In the genomic region with DNA sequence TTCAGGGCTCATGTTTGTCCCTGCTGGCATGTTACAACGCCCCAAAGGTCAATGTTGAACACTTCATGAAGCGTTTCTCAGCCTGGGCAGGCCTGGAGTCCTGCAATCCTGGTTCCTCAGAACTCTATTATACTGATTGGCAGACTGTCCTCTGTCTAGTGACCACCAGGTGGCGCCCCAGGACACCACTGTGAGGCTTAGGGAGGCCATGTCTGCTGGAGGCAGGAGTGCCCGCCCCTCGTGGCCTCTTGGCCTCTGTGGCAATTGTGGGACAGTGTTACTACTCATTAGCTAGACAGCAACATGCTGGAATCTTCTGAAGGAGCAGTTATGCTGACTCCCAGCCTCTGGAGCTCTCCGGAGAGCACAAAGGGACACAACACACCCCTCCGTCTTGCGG, we compare ENCODE assay signal across 7 mouse cellular contexts.
DNase-seq lines count a peak whose midpoint lies in the region; ATAC-seq and TF ChIP-seq lines count a peak whose summit lies in the region.

No protein-coding gene starts in this region.

- no peak overlapping the region for H3K4me3 ChIP-seq in kidney, adult 2 months (ENCODE audit: insufficient read depth, low read depth, low read length)
- no peak overlapping the region for H3K4me3 ChIP-seq in limb, embryonic 12.5 days (replicated peaks)
- H3K4me3 ChIP-seq in midbrain, postnatal 0 days (ENCODE audit: low read depth, low read length): no peak overlapping the region

- no peak overlapping the region for H3K9ac ChIP-seq in limb, embryonic 12.5 days (replicated peaks)
- no peak overlapping the region for H3K9ac ChIP-seq in midbrain, postnatal 0 days (replicated peaks; ENCODE audit: low read length, poor library complexity, severe bottlenecking)

- no peaks in the 10 kb centered on the region for H3K9me3 ChIP-seq in limb, embryonic 12.5 days
- H3K9me3 ChIP-seq in midbrain, postnatal 0 days (ENCODE audit: low read length): no peaks in the 10 kb centered on the region

- no peaks in the 10 kb centered on the region for H3K36me3 ChIP-seq in kidney, adult 2 months (ENCODE audit: control insufficient read depth, insufficient read depth, low read length)
- H3K36me3 ChIP-seq in limb, embryonic 12.5 days: no peaks in the 10 kb centered on the region
- H3K36me3 ChIP-seq in midbrain, postnatal 0 days (ENCODE audit: insufficient read depth, low read length): no peaks in the 10 kb centered on the region

- H3K4me1 ChIP-seq in kidney, adult 2 months (ENCODE audit: control insufficient read depth, insufficient read depth, low read length): no peaks in the 10 kb centered on the region
- no peaks in the 10 kb centered on the region for H3K4me1 ChIP-seq in limb, embryonic 12.5 days (replicated peaks)
- H3K4me1 ChIP-seq in midbrain, postnatal 0 days (ENCODE audit: insufficient read depth, low read length): no peaks in the 10 kb centered on the region

- peak; percentile 82 for TF ChIP-seq CTCF in kidney, adult 2 months (conservative IDR thresholded peaks at IDR 0.05; ENCODE audit: insufficient read depth, insufficient read length, low read depth, low read length)
- TF ChIP-seq CTCF in midbrain, postnatal 0 days (IDR thresholded peaks at IDR 0.05): peak; percentile 99

- 26% methylated on average over 8 of the region's 8 CpGs for WGBS in kidney, adult 2 months
- WGBS in limb, embryonic 12.5 days: 34% methylated on average over 8 of the region's 8 CpGs
- WGBS in midbrain, postnatal 0 days: 33% methylated on average over 8 of the region's 8 CpGs

- TF ChIP-seq POLR2A in kidney, adult 2 months (IDR thresholded peaks at IDR 0.05; ENCODE audit: low read depth, low read length): no peak

- no peak overlapping the region for H3K27ac ChIP-seq in kidney, adult 2 months (ENCODE audit: insufficient read depth, low read depth, low read length)
- H3K27ac ChIP-seq in limb, embryonic 12.5 days: no peak overlapping the region
- H3K27ac ChIP-seq in midbrain, postnatal 0 days (ENCODE audit: low read depth, low read length): no peak overlapping the region

- 0 out of 2 replicates have a peak, but pooled peaks have one; percentile 54 for ATAC-seq in limb, embryonic 12.5 days (ENCODE audit: insufficient number of reproducible peaks, insufficient read depth, low FRiP score, low TSS enrichment, low read depth)
- ATAC-seq in midbrain, postnatal 0 days (ENCODE audit: low FRiP score): peak; percentile 66; the same call in 1 of the 2 replicates

- peak; percentile 95 for DNase-seq in adrenal gland, postnatal 10 days
- DNase-seq in embryo, embryonic 11.5 days (ENCODE audit: low read depth, low spot score): peak; percentile 79
- peak; percentile 76 to 78 for DNase-seq in gastrocnemius, postnatal 36 days
- peak; percentile 82 for DNase-seq in kidney, adult 2 months
- DNase-seq in midbrain, postnatal 0 days (ENCODE audit: low spot score): peak; percentile 92
- DNase-seq in spleen, postnatal 14 days (ENCODE audit: low spot score in 2 of 2): peak; percentile 42 to 69

- H3K27me3 ChIP-seq in kidney, adult 2 months (replicated peaks; ENCODE audit: control insufficient read depth, insufficient read depth, low read length): no peaks in the 10 kb centered on the region
- H3K27me3 ChIP-seq in limb, embryonic 12.5 days: peaks cover 5% of the 10 kb centered on the region; the same call in 1 of the 2 replicates
- H3K27me3 ChIP-seq in midbrain, postnatal 0 days (ENCODE audit: insufficient read depth, low read length): no peaks in the 10 kb centered on the region

- intact Hi-C loops in gastrocnemius, postnatal 36 days (cut with DNase I): loop anchor here (2.0 to 5.0 kb wide), 3 partner anchors 202 to 771 kb away; a partner anchor contains a TSS

- no peak overlapping the region for H3K4me2 ChIP-seq in limb, embryonic 12.5 days
- H3K4me2 ChIP-seq in midbrain, postnatal 0 days (ENCODE audit: low read depth, low read length, poor library complexity, severe bottlenecking): no peak overlapping the region
